Mouse (Mus musculus) hematopoietic stem cell, adult 5-6 weeks (primary cell): ENCODE measurements around the gene Hand1. TPM values are rescaled to one million over a fixed set of nuclear protein-coding genes. Genes with fewer than 3 reads are reported as not detected.

ENCODE experiments used
- ATAC-seq, 2 experiments: fragments of 125-278 bp in 1 of 2; replicated peaks in 1 of 2; 2 replicates each; pipeline ENCODE4 v1.8.0; 2016 to 2017; ENCODE audit warnings: inconsistent platforms in 2 of 2, mild to moderate bottlenecking in 2 of 2, moderate number of reproducible peaks in 2 of 2, low read depth in 1 of 2, moderate TSS enrichment in 1 of 2; ENCODE audit not compliant: low FRiP score in 2 of 2, poor library complexity in 2 of 2, severe bottlenecking in 2 of 2, insufficient read depth in 1 of 2, low TSS enrichment in 1 of 2
- total RNA-seq: library from RNA; stranded (forward); fragments of 172-1452, 232-1000 nt; gene quantifications from 2 replicates; pipeline ENCODE4 v1.2.3, GENCODE M21; 2017

The Hand1 gene
- total RNA-seq, 1 experiment from 2014 or later = not detected

DNA sequence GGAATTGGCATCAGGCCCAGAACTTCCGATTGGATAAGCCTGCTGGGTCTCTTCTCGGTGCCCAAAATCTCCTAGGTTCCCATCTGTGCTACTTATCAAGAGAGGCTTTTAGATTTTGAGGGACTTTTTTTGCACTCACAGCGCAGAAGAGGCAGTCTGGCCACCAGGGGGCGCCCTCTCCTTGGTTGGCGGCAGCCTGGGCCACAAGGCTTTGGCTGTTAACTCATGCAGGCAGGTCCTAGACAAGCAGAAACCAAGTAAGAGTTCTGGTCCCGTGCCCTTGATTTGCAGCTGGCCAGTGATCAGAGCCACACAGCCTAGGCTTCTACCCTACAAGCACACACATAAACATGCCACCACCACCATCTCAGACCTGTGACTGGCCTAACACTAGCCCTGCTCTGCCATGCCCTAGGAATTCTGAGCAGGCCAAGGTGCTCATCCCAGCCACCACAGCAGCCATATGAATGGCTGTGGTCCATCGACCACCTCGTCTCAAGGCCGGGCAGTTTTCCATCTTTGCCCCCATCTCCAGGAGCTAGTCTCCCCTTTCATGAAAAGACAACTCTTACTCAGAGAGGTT, 12.5 kb downstream of the Hand1 start:
- peak; percentile 65 to 84 for ATAC-seq

DNA sequence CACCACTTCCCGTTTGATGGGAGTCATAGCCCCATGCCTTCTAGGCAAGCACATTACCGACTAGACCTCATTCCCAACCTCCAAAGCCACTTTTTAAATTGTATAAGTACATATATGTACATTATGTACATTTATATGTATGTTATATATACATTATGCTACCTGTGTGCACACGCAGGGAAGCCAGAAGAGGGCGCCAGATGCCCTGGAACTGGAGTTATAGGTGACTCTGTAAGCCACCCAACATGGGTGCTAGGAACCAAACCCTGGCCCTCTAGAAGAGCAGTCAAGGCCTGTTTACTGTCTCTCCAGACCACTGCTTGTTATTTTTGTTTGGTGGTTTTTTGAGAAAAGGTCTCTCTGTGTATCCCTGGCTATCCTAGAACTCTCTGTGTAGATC, 14.4 kb downstream of the Hand1 start:
- no peak for ATAC-seq

DNA sequence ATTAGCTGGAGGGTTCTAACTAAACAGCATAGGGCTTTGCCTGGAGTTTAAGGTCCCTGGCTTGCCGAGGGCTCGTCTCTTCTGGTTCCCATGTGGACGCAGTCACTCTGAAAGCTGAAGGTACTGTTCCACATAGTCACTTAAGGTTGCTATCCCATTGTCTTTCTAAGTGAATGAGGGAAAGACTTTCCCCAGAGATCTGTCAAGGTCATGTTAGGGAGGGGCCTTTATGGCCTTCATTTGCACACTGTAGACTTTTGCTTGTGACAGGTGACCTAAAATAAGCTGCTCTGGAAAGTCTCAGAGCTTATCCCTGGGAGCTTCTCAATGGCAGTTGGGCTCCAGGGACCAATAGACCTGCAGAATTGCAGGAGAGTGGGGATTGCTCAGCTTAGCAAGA, 19.0 kb downstream of the Hand1 start:
- no peak for ATAC-seq

DNA sequence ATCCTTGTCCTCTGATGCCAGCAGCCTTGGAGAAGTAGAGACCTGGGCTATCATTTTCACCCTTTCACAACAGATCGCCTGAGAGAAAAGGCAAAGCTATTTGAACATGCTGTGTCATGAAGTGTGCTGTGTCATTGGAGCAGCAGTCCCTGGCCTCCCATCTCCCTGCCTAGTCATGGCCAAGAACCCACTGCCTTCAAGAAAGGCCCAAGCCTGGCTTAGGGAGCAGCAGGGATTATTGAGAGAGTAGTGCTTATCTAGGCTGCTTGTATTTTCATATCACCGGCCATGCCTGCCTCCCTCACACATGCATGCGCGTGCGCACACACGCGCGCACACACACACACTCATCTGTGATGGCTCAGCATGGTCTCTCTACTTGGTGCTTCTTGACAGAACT, 20.4 kb downstream of the Hand1 start:
- peak; percentile 37 to 57; a peak in 2 of 4 replicates for ATAC-seq

DNA sequence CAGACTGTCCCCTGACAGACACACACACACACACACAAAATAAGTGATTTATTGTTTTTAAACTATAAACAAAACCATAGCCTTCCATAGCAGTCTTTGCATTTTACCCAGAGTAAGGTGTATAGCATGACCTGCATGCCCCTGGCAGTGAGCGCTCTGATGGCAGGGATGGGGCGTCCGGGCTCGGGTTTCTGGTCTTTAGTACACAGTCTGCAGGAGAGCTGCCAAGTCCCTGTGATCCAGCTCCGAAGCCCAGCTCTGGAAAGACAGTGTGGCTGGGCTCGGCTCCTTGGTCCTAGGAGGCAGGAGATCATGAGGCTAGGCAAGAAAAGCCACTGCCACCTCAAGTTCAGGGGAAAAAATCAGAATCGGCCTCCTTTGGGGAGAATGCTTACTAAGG, 21.6 kb downstream of the Hand1 start:
- no peak for ATAC-seq

DNA sequence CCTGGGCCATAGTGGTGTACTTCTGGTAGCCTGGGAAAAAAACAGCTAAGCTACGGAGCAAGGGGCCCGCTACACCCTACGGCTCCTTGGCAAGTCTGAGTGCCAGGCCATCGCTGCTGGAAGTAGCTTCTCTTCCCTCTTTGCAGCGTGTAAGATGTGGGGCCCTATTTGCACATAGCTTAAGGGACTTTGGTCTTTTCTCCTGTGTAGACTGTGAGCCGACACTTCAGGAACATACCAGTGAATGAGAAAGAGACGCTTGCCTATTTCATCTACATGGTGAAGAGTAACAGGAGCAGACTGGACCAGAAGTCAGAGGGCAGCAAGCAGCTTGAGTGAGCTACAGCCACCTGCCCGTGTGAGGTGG, 22.9 kb downstream of the Hand1 start:
- ATAC-seq = no peak

DNA sequence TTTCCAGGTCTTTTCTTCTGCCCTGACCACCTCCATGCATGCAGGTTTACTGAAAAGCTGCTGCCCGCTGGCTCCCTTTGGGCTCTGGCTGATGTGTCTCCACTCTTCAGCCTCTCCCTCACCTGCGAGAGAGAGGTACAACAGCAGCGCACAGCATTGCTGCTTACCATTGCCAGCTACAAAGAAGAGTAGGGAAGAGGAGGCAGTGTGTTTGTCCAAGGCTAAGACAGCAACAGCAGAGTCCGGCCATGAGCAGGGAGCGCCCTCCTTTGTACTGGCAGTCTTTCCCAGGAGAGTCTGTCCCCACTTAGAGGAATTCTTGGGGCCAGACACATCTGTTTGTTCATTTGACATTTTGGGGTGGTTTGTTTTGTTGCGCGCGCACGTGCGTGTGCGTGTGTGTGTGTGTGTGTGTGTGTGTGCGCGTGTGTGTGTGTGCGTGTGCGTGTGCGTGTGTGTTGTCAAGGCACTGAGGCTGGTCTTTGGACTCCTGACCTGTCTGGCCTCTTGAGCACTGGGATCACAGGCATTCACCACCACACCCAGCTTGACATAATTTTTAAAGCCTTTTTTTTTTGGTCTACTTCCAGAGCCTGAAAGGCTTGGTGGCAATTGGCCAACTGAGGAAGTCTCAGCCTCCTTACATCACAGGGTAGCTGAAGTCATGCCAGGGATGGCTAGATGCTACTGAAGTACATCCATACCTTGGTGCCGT, 23.4 kb downstream of the Hand1 start:
- no peak for ATAC-seq

DNA sequence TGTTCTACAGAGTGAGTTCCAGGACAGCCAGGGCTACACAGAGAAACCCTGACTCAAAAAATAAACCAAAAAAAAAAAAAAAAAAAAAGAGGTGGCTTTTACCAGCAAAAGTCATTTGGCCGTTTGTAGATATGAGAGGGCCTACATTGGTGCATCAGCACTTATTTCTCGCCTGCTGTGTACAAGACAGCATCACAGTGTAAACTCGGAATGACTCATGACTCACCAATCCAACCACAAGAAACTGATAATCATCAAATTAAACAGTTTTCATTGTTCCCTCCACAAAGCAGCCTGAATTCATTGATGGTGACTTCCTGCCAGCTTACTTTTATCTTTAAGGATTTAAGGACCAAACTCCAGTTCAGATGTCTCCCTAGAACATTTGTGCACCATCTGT, 27.6 kb downstream of the Hand1 start:
- ATAC-seq = no peak

DNA sequence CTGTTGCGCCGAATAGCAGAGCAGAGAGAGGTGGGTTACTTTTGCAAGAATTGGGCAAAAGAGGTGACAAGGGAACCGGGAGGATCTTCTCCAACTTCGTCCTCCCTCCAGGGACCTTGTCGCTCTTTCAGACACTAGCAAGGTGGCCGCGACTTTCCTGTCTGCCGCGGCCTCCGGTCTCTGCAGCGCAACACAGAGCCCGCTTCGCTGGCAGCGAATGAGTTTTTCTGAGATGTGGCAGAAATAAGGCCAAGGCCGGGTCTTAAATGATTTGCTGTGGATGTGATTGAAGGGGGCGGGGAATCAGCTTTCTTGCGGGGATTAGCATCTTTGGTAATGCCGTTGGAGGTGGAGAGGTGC, 30.1 kb downstream of the Hand1 start:
- ATAC-seq = no peak

DNA sequence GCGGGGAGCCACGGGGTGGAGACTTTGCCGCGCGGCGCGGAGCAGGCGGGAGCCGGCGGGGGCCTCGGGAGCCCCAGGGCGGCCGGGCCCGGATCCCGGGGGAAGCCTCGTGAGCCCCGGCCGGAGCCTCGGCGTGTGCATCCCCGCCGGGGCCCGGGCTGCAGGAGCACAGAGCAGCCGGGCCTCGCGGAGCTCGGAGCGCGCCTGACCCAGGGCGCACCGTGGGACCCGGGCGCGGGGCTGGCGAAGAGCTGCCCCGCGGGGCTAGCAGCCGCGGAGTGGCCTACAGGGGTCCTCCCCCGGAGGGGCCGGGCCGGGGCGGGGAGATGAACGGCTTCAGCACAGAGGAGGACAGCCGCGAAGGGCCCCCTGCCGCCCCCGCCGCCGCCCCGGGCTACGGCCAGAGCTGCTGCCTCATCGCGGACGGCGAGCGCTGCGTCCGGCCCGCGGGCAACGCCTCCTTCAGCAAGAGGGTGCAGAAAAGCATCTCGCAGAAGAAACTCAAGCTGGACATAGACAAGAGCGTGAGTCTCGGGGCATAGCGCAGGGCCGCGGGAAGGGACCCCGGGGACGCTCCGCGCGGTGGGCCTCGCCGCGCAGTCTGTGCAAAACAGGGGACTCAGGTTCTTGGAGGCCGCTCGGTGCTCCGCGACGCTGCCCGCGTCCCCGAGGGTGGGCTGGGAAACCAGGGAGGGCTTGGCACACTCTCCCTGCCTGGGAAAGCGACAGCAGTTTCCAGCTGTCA, 30.7 kb downstream of the Hand1 start:
- ATAC-seq = no peak

DNA sequence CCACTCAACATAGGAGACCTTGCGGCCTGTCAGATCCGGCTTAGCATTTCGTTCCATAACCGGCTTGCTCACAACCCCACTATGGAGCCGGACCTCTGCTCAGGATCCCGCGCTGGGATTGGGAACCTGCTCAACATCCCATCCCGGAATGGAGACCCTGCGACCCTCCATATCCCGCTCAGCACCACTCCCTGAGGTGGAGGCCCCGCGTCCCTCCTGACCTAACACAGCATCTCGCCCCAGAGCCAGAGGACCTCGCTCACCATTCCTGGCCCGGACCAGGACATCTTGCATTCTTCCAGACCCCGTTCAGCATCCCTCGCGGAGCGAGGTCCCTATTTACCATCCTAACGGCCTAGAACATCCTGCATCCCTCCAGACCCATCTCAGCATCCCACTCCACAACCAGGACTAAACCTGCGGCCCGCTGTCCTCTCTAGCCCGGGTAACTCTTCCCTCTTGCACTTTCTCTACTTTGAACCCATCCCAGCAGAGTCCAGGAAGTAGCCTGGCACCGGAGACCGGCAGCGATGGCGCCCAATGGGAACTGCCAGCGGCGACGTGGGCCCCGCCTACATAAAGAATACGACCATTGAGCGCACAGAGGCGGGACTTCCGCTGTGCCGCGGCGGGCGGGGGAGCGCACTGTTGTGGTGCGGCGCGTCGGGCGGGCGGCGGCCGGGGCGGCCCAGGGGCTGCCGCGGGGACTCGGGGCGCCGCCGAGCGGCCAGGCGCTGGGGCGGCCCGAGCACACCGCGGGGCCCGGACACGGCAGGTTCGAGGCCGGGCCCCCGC, 31.4 kb downstream of the Hand1 start, which contains the start of gene Sap30l:
Sap30l (plus strand) TSS at position 667 of the 795 bp plus-strand sequence.
- peak; percentile 100 for ATAC-seq

DNA sequence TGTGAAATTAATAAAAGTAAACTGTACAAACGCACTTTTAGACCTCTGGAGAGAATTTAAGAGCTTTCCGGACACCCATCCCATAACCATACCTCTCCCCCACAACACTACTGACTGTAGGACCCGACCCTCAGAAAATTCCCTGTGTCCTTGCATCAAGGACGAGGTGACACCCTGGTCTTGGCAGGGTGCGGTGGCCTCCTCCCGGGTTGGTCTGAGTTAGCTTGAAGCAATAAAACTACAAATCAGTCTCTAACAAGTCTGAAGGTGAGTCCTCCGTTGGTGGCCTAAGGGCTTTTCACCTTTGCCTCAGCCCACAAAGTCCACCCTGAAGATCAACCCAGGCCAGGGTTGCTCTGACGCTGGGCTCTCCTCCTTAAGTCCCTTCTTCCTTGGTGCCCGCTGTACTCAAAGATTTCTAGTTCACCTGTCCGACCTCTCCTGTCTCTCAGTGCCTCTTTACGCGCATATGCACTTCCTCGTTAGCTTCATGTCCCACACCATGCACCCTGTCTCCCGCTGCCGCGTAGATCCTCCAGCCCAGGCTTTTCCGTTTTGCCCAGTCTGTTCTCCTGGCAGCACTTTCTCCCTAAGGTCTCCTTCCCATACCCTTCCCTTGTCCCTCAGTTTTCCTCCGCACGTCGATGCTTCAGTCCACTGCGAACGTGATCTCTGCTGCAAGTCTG, 32.2 kb downstream of the Hand1 start:
- peak in 1 of 2 experiments; percentile 28; a peak in 1 of 4 replicates for ATAC-seq

DNA sequence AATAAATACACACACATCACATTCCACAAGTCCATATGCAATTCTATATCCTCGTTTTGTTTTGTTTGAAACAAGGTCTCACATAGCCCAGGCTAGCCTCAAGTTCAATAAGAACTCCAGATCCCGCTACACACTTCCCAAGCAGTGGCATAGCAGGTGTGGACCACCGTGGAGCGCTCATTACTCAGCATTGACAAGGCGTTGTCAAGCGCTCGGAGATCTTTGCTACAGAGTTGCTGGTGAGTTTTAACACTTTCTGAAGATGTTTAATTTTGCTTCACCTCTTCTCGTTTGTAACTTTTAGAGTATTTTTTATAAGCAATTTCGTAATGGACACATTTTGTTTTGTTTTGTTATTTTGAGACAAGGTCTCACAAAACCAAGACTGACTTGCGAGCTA, 33.2 kb downstream of the Hand1 start:
- ATAC-seq = no peak

DNA sequence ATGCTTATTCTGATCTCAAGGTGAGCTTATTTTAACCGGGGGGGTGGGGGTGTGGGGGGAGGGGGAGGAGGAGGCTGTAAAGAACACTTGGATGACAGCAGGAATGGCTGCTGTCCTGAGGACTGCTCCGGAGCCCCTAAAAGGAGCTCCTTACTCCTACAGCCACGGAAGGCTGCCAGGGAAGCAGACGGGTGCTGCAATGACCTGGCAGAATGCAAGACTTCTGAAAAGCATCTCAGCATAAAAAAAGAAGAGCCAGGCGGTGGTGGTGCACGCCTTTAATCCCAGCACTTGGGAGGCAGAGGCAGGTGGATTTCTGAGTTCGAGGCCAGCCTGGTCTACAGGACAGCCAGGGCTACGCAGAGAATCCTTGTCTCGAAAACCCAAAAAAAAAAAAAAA, 34.8 kb downstream of the Hand1 start:
- ATAC-seq = no peak

DNA sequence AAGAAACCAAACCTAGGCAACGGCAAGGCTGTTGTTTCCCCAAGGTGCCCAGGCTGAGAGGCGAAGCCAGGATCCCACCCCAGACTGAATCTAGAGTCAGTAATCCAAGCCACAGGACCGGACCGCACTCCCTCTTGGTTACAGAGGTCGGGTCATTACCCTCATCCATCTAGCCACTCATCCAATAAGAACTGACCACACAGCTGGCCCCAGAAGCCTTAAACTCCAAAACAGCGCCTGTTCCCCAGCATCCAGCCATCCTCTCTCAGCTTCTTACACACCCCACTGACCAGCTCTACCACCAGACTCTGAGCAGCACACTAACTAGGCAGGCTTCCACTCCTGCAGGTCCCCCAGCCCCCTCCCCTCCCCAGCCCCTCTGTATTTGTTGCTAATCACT, 37.5 kb downstream of the Hand1 start:
- ATAC-seq = no peak

DNA sequence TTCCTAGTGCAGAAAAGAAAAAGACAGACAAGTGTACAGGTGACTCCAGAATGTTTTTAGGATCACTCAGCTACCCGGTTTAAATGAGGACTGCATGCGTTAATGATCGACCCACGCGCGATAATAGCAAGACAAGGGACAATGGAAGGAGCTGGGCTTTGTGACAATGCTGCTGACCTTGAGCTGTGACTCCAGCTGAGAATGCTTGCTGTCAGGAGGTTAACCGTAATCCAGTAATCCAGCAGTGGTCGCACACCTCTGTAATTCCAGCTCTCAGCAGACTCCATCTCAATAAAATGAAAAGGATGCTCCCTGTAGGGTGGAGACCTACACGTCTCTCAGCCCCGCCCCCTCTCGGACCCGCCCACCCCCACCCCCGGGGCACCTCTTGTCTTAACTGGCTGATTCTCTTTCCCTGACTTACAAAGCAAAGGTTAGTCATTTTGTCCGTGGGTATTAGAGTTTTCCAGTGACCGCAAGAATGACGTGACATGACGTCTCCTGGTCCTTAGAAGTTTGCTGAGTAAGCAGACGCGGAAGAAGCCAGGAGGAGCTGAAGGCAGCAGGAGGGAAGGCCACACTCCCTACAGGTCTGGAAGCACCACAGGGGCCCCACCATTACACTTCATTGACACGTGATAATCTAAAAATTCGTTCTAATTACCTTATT, 41.6 kb downstream of the Hand1 start:
- peak in 1 of 2 experiments; percentile 74; a peak in 2 of 4 replicates for ATAC-seq

DNA sequence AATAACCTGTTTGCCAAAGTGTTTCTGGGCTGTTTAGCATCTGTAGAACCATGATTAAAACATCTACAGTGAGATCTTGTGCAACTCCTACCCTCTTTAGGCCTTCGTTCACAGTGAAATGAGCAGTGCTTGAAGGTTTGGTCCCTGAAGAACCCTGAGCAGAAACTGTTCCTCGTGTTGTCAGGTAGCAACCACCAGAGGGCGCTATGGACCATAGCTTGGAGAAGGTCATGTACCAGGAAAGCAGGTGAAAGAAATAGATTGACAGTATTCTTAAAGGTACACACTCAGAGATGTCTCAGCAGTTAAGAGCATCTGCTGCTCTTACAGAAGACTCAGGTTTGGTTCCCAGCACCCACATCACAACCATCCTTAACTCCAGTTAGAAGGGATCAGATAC, 44.7 kb downstream of the Hand1 start:
- ATAC-seq = no peak; a peak in 1 of 4 replicates
